Mouse (Mus musculus): Measurements from ENCODE around the gene Gm18596. TPM values are rescaled to one million over a fixed set of nuclear protein-coding genes. Genes with fewer than 3 reads are reported as not detected.
"Not testable (repeated sequence)": the region's sequence is repeated elsewhere in the genome, so short reads cannot be mapped to it uniquely, and the experiment has no call there.

Gm18596 gene
- polyA plus RNA-seq, 1 experiment = not detected

GRCm38 (mm10) chr10:77729241-77729640 lies 13.2 kb downstream of the Gm18596 start:
- no peaks in the 10 kb centered on the region for H3K36me3 ChIP-seq (ENCODE audit: control insufficient read depth, insufficient read depth, low read length)
- H3K27me3 ChIP-seq (ENCODE audit: control insufficient read depth, insufficient read depth, low read length) = no peaks in the 10 kb centered on the region
- TF ChIP-seq POLR2A (IDR thresholded peaks at IDR 0.05; ENCODE audit: low read depth, low read length) = no peak
- TF ChIP-seq CTCF (IDR thresholded peaks at IDR 0.05; ENCODE audit: extremely low read depth, insufficient read length, insufficient replicate concordance, low read depth, low read length) = peak; percentile 52; the same call in 1 of the 2 replicates
- no peaks in the 10 kb centered on the region for H3K4me1 ChIP-seq (ENCODE audit: control insufficient read depth, insufficient read depth, insufficient read length, low read length)
- H3K4me3 ChIP-seq (ENCODE audit: low read depth, low read length) = no peak overlapping the region
- no peak overlapping the region for H3K27ac ChIP-seq (ENCODE audit: insufficient read depth, low read depth, low read length)
- WGBS = 58% methylated on average over 4 of the region's 4 CpGs

- Histone ChIP-seq H3K4me3 (ENCODE audit: low read depth, low read length) (no peak overlapping the region), H3K27ac (ENCODE audit: insufficient read depth, low read depth, low read length) (no peak overlapping the region), H3K4me1 (ENCODE audit: control insufficient read depth, insufficient read depth, insufficient read length, low read length) (no peaks in the 10 kb centered on the region), H3K27me3 (ENCODE audit: control insufficient read depth, insufficient read depth, low read length) (no peaks in the 10 kb centered on the region), H3K36me3 (ENCODE audit: control insufficient read depth, insufficient read depth, low read length) (no peaks in the 10 kb centered on the region)
- TF ChIP-seq CTCF (IDR thresholded peaks at IDR 0.05; ENCODE audit: extremely low read depth, insufficient read length, insufficient replicate concordance, low read depth, low read length) = no peak
- TF ChIP-seq POLR2A (IDR thresholded peaks at IDR 0.05; ENCODE audit: low read depth, low read length) = no peak
- WGBS = 39% methylated on average over 4 of the region's 4 CpGs
Measured at GRCm38 (mm10) chr10:77728280-77728679, 14.2 kb downstream of the Gm18596 start.

- H3K27me3 ChIP-seq (ENCODE audit: control insufficient read depth, insufficient read depth, low read length) = no peaks in the 10 kb centered on the region
- no peaks in the 10 kb centered on the region for H3K4me1 ChIP-seq (ENCODE audit: control insufficient read depth, insufficient read depth, insufficient read length, low read length)
- no peaks in the 10 kb centered on the region for H3K36me3 ChIP-seq (ENCODE audit: control insufficient read depth, insufficient read depth, low read length)
- WGBS = 50% methylated on average over 3 of the region's 3 CpGs
- no peak within 1 kb of the TSS for H3K27ac ChIP-seq (ENCODE audit: insufficient read depth, low read depth, low read length)
- no peak within 1 kb of the TSS for H3K4me3 ChIP-seq (ENCODE audit: low read depth, low read length)
- TF ChIP-seq CTCF (IDR thresholded peaks at IDR 0.05; ENCODE audit: extremely low read depth, insufficient read length, insufficient replicate concordance, low read depth, low read length) = no peak
Measured at GRCm38 (mm10) chr10:77726186-77726585, 16.3 kb downstream of the Gm18596 start, which contains the start of gene Gm10100. Gm10100 (plus strand) TSS chr10:77726486.

- H3K4me3 ChIP-seq (ENCODE audit: low read depth, low read length) = no peak overlapping the region
- no peak overlapping the region for H3K27ac ChIP-seq (ENCODE audit: insufficient read depth, low read depth, low read length)
- TF ChIP-seq CTCF (IDR thresholded peaks at IDR 0.05; ENCODE audit: extremely low read depth, insufficient read length, insufficient replicate concordance, low read depth, low read length) (no peak), POLR2A (IDR thresholded peaks at IDR 0.05; ENCODE audit: low read depth, low read length) (no peak)
- WGBS = 77% methylated on average over 8 of the region's 8 CpGs
- H3K4me1 ChIP-seq (ENCODE audit: control insufficient read depth, insufficient read depth, insufficient read length, low read length) = no peaks in the 10 kb centered on the region
- H3K27me3 ChIP-seq (ENCODE audit: control insufficient read depth, insufficient read depth, low read length) = no peaks in the 10 kb centered on the region
- H3K36me3 ChIP-seq (ENCODE audit: control insufficient read depth, insufficient read depth, low read length) = no peaks in the 10 kb centered on the region
Measured at GRCm38 (mm10) chr10:77724855-77725254, 17.6 kb downstream of the Gm18596 start.

DNA sequence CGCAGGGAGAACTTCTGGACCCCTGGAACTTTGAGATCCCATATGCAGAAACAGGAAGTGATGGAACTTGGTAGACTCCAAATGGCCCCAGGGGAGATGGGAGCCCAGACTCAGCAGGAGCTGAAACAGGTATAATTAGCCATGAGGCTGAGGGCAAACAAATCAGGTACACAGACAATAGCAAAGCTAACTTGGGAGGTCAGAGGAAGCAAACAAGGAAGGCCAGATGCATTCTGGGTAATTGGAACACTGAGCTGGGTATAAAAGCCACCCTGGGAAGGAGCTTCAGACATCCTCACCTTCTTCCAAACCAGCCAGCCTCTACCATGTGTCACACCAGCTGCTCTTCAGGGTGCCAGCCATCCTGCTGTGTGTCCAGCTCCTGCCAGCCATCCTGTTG lies 22.1 kb downstream of the Gm18596 start, which contains the start of gene Krtap12-1:
Gene Krtap12-1 (plus strand): TSS at position 301 of the 400 bp plus-strand sequence.
- H3K4me1 ChIP-seq (ENCODE audit: control insufficient read depth, insufficient read depth, insufficient read length, low read length); H3K27ac ChIP-seq (ENCODE audit: insufficient read depth, low read depth, low read length); H3K4me3 ChIP-seq (ENCODE audit: low read depth, low read length); H3K27me3 ChIP-seq (ENCODE audit: control insufficient read depth, insufficient read depth, low read length); H3K36me3 ChIP-seq (ENCODE audit: control insufficient read depth, insufficient read depth, low read length): not testable (repeated sequence)
- WGBS = 79% methylated on average over 1 of the region's 1 CpGs

DNA sequence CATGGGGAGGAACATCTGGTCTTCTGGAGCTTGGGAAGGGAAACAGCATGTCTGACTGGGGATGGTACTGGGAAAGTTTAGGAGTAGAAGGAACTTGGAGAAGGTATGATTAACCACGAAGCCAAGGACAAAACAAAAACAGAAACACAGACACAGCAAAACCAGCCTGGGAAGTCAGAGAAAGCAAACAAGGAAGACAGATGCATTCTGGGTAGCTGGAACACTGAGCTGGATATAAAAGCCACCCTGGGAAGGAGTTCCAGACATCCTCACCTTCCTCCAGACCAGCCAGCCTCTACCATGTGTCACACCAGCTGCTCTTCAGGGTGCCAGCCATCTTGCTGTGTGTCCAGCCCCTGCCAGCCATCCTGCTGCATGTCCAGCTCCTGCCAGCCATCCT lies 26.9 kb downstream of the Gm18596 start, which contains the start of gene Gm10142:
Gene Gm10142 (plus strand): TSS at position 301 of the 400 bp plus-strand sequence.
- Histone ChIP-seq H3K27ac (ENCODE audit: insufficient read depth, low read depth, low read length) (no peak within 1 kb of the TSS), H3K27me3 (ENCODE audit: control insufficient read depth, insufficient read depth, low read length) (no peaks in the 10 kb centered on the region), H3K4me1 (ENCODE audit: control insufficient read depth, insufficient read depth, insufficient read length, low read length) (no peaks in the 10 kb centered on the region), H3K36me3 (ENCODE audit: control insufficient read depth, insufficient read depth, low read length) (no peaks in the 10 kb centered on the region), H3K4me3 (ENCODE audit: low read depth, low read length) (no peak within 1 kb of the TSS)
- TF ChIP-seq POLR2A (IDR thresholded peaks at IDR 0.05; ENCODE audit: low read depth, low read length) (no peak), CTCF (IDR thresholded peaks at IDR 0.05; ENCODE audit: extremely low read depth, insufficient read length, insufficient replicate concordance, low read depth, low read length) (no peak)
- 84% methylated on average over 1 of the region's 1 CpGs for WGBS

- no peak for TF ChIP-seq CTCF (IDR thresholded peaks at IDR 0.05; ENCODE audit: extremely low read depth, insufficient read length, insufficient replicate concordance, low read depth, low read length)
- no peak for TF ChIP-seq POLR2A (IDR thresholded peaks at IDR 0.05; ENCODE audit: low read depth, low read length)
- 61% methylated on average over 4 of the region's 4 CpGs for WGBS
- Histone ChIP-seq H3K27ac (ENCODE audit: insufficient read depth, low read depth, low read length) (no peak overlapping the region), H3K27me3 (ENCODE audit: control insufficient read depth, insufficient read depth, low read length) (no peaks in the 10 kb centered on the region), H3K4me3 (ENCODE audit: low read depth, low read length) (no peak overlapping the region), H3K36me3 (ENCODE audit: control insufficient read depth, insufficient read depth, low read length) (no peaks in the 10 kb centered on the region), H3K4me1 (ENCODE audit: control insufficient read depth, insufficient read depth, insufficient read length, low read length) (no peaks in the 10 kb centered on the region)
Measured at GRCm38 (mm10) chr10:77713734-77714133, 28.7 kb downstream of the Gm18596 start.

DNA sequence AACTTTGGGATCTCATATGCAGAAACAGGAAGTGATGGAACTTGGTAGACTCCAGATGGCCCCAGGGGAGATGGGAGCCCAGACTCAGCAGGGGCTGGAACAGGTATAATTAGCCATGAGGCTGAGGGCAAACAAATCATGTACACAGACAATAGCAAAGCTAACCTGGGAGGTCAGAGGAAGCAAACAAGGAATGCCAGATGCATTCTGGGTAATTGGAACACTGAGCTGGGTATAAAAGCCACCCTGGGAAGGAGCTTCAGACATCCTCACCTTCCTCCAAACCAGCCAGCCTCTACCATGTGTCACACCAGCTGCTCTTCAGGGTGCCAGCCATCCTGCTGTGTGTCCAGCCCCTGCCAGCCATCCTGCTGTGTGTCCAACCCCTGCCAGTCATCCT lies 31.3 kb downstream of the Gm18596 start, which contains the start of gene Gm10024:
Gene Gm10024 (plus strand): TSS at position 301 of the 400 bp plus-strand sequence.
- H3K27me3 ChIP-seq (ENCODE audit: control insufficient read depth, insufficient read depth, low read length); H3K27ac ChIP-seq (ENCODE audit: insufficient read depth, low read depth, low read length); H3K36me3 ChIP-seq (ENCODE audit: control insufficient read depth, insufficient read depth, low read length); H3K4me3 ChIP-seq (ENCODE audit: low read depth, low read length); H3K4me1 ChIP-seq (ENCODE audit: control insufficient read depth, insufficient read depth, insufficient read length, low read length): not testable (repeated sequence)
